Mouse (Mus musculus): ENCODE results near the gene Atp1a3.
A peak's percentile ranks its signal among the peaks of the same experiment; 100 is the strongest.
"Not testable (repeated sequence)": the region's sequence is repeated elsewhere in the genome, so short reads cannot be mapped to it uniquely, and the experiment has no call there.

Atp1a3 gene

DNA sequence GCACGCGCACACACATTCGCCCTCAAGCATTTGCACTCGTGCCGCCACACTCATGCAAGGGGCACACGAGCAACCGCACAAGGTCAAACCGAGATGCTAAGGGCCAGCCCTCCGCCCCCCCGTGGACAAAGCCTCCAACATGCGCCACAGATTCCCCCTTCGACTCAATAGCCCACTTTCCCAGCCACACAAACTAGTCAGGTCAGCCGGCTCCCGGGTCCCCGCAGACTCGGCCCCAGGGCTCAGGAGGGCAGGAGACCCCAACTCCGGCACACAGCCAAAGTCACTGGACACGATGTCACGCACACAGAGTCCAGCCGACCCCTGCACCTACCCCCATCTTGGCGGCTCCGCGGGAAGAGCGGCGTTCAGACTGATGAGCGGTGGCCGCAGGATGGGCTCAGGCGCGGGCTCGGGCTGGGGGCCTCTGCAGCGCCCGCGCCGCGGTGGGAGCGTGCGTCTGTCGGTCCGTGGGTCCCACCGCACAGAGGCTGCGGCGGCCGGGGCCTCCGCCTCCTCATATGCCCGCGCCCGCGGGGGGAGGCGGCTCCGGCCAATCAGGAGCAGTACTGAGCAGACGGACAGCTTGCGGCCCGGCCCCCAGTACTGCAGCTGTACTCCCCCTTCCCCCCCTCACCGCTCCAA, at the start of gene Atp1a3:
Gene Atp1a3, minus strand, starts transcription at position 538 of the 645 bp plus-strand sequence.
- no peak for DNase-seq (ENCODE audit: low spot score)

GRCm38 (mm10) chr7:25052587-25052986, 46.8 kb upstream of the Atp1a3 start:
- DNase-seq (ENCODE audit: low spot score): no peak

DNA sequence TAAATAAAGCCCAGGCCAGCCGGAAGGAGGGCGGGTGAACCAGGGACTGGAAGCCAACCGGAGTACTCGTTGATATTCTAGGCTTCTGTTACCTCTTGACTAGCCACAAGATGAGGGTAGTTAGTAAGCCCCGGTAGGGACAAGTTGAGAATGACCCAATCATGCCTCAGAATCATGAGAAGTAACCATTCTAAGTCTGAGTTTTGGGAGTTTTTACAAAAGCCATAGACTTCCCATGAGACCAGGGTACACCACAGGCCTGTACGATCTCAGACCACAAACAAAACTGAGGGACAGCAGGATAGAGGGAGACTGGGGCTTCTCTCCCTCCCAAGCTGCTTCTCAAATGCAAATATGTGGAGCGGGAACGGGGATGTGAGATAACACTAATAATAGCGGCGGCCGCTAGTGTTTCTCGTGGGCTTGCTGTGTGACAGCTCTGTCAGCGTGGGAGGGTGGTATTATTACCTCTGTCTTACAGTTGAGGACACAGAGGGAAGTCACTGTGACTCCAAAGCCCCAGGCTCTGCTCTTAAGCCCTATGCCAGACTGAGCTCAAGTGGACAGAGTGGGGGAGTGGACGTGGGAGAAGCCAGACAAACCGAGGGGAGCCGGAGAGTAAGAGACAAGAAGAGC, 43.7 kb upstream of the Atp1a3 start:
- DNase-seq (ENCODE audit: low spot score): no peak

GRCm38 (mm10) chr7:25047363-25047762, 41.6 kb upstream of the Atp1a3 start:
- peak; percentile 51 for DNase-seq (ENCODE audit: low spot score)

DNA sequence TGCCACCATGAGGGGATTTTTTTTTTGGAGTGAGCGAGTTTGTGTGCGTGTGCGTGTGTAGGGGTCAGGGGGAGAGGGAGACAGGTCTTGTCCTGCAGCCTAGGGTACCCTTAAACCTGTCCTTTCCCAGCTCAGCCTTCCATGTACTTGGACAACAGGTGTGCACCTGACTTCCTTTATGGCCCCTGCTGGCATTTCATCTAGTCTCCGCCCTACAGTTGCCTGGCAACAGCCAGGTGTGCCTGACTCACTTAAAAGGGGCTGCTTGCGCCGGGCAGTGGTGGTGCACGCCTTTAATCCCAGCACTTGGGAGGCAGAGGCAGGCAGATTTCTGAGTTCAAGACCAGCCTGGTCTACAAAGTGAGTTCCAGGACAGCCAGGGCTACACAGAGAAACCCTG, 38.8 kb upstream of the Atp1a3 start:
- DNase-seq (ENCODE audit: low spot score): not testable (repeated sequence)

GRCm38 (mm10) chr7:25041921-25042320, 36.2 kb upstream of the Atp1a3 start:
- DNase-seq (ENCODE audit: low spot score): no peak

GRCm38 (mm10) chr7:25035916-25036315, 30.2 kb upstream of the Atp1a3 start:
- DNase-seq (ENCODE audit: low spot score): peak; percentile 69

DNA sequence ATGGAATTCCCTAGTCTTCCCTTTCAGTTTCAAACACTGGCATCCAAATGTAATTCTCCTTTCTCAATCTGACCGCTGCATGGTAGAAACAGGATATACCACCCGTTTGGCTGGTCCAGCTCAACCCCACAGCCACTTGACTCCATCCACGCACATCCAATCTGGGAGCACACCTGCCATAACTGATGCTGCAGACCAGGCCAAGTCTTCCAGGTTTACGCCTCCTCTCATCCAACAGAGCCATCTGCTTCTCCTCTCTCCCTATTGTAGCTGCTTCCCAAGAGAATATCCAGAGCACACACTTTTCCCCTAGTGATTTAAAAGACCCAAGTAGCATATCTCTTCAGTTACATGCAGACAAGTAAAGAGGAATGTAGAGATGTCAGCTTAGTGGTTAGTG, 29.0 kb upstream of the Atp1a3 start:
- DNase-seq (ENCODE audit: low spot score): no peak

DNA sequence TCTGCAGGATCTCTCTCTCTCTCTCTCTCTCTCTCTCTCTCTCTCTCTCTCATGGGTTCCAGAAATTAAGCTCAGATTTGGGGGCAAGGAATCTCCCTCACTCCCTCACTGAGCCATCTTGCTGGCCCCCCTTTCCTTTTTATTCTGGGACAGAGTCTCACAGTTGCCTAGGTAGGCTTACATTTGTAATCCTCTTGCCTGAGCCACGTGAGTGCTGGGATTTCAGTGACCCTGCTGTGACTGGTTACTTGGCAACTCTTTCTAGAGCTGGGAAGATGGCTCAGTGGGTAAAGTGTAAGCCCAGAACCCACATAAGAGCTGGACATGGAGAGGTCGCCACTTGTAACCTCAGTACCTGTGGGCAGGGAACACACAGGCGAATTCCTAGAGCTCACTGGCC, 25.8 kb upstream of the Atp1a3 start:
- no peak for DNase-seq (ENCODE audit: low spot score)

DNA sequence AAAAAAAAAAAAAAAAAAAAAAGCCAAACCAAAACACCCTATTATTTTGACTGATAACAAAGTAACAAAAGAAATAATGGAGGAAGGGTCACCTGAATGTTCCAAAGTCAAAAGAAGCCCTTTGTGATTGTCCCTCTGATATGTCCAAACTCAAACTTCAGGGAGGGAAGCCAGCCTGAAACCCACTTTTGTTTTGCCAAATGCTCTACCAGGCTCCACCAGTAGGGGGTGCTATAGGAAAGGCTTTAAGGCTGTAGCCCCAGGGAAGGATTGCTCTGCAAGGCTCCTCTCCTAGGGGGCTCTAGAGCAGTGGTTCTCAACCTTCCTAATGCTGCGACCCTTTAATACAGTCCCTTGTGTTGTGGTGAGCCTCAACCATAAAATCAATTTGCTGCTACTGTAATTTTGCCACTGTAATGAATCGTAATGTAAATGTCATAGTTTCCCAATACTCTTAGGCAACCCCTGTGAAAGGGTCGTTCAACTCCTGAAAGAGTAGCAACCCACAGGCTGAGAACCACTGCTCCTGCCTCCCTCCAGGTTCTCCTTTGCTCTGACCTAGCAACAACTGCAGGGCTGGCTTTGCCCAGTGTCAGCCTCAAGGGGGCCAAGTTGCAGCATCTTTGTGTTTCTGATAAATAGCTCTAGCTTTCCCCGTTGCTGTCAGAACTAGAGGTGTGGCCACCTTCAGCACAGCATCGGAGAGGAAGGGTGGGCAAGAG, 24.4 kb upstream of the Atp1a3 start:
- DNase-seq (ENCODE audit: low spot score): no peak

GRCm38 (mm10) chr7:25026452-25026851, 20.7 kb upstream of the Atp1a3 start:
- no peak for DNase-seq (ENCODE audit: low spot score)

- no peak for DNase-seq (ENCODE audit: low spot score)
These were observed 20.2 kb upstream of the Atp1a3 start for GRCm38 (mm10) chr7:25025855-25026439.

DNA sequence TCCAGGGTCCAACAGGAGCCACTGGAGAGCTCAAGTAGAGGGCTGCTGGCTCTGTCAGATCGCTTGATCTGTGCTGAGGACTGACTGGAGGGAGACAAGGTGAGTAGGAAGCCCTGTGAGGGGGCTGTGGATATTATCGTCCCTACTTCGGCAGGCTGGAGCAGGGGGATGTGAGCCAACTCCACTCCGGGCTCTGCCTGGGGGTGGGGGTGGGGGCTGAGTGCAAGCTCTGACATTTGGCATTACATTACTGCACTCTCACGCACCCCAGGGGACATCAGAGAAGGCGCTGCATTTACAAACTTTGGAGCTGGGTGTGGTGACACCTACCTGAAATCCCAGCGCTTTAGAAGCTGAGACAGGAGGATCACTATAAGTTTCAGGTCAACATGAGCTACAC, 5.8 kb upstream of the Atp1a3 start:
- DNase-seq (ENCODE audit: low spot score): no peak

DNA sequence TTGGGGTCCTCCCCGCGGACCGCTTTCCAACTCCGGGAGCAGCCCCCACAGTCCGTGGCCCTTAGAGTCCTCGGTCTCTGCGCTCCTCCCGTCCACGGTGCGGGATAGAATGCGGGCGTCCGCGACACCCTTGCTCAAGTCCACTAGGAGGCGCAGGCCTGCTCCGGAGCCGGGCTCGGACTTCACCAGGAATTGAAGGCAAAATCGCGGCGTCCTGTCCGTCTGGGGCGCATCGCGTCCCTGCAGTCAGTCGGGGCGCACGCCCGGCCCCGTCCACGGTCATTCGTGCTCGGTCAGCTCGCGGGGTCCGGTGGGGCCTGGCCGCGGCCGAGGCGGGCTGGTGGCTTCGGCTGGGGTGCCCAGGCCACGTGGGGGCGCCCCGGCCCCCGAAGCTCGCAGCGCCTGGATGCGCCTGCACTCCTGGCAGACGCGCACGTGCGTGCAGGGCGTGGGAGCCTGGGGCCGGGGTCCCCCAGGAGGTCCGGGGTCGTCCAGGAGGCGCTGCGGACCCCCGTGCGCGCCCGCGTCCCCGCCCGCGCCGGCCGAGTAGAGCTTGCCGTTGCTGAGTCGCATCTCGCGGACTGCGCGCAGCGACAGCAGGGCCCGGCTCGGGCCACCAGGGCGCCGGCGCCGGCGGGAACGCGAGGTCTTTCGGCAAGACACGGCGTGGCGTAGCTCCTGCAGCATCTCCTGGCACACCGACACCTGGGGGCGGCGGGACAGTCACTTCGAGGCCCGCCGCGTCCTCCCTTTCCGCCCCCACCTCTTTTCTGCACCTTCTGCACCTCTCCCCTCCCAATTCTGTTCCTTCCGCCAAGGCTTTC, 4.5 kb upstream of the Atp1a3 start:
- DNase-seq (ENCODE audit: low spot score): no peak

- DNase-seq (ENCODE audit: low spot score): no peak
These were observed 3.4 kb upstream of the Atp1a3 start for GRCm38 (mm10) chr7:25009099-25009700.

GRCm38 (mm10) chr7:25008635-25009034, 2.9 kb upstream of the Atp1a3 start:
- DNase-seq (ENCODE audit: low spot score): no peak

GRCm38 (mm10) chr7:25007609-25008374, 2.0 kb upstream of the Atp1a3 start:
- DNase-seq (ENCODE audit: low spot score): no peak

GRCm38 (mm10) chr7:25006586-25007364, 1.0 kb upstream of the Atp1a3 start:
- no peak for DNase-seq (ENCODE audit: low spot score)

- no peak for DNase-seq (ENCODE audit: low spot score)
These were observed 413 bp upstream of the Atp1a3 start for GRCm38 (mm10) chr7:25006171-25006570.

DNA sequence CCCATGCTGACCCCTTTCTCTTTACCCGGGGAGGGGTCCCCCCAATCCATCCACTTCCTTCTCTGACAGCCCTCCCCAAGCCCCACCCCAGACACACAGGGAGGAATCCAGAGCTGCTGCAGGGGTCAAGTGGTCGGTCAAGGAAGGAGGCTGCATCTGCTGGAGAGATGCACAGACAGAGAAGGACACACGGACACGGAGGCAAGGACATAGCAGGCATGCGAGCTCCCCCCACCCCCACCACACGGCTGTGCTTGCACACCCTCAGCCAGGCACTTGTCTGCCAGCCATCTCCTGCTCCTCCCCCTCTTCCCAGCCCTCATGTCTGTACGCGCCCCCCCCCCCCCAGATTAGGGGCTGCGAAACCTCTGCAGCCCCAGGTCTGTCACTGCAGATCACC, 952 bp downstream of the Atp1a3 start:
- no peak for DNase-seq (ENCODE audit: low spot score)

Measured in layer of hippocampus, adult 9-10 months (tissue).